Mouse (Mus musculus): Measurements from ENCODE around the gene Plk1. TPM values are rescaled to one million over a fixed set of nuclear protein-coding genes. Genes with fewer than 3 reads are reported as not detected.
A peak's percentile ranks its signal among the peaks of the same experiment; 100 is the strongest.

Gene Plk1
- 147 and 150 TPM in 2 replicates for polyA plus RNA-seq (2015; fragmentation: Nextera tagmentation; extraction: Ambion mirVana)

DNA sequence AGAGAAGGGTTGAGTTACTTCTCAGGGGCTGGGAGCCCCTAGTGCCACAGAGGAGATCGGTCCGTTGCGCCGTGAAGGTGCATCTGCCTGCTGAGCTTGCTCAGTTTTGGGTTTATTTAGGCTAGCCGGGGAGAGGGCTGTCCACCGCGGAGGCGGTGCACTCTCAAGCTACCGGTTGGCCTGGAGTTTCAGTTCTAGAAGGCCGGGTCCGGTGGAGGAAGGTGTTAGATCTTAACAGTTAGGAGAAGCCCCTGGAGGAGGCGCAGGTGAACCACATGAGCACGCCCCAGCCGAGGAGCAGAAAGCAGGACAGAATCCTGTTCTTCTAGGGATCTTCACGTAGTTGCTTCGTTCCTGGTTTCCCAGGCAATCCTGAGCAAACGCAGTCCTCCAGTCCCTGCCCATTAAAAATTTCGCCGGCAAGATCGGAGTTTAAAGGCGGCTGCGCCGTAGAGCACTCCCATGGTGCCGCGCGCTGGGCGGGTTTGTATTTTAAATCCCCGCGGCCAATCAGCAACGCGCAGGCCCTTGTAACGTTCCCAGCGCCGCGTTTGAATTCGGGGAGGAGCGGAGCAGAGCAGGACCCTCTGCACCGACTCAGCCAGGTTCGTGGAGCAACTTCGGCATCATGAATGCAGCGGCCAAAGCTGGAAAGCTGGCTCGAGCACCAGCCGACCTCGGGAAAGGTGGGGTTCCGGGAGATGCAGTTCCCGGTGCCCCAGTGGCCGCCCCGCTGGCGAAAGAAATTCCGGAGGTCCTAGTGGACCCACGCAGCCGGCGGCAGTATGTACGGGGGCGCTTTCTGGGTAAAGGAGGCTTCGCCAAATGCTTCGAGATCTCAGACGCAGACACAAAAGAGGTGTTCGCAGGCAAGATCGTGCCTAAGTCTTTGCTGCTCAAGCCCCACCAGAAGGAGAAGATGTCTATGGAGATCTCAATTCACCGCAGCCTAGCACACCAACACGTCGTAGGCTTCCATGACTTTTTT is at the start of gene Plk1:
TSS of gene Plk1 (plus strand) at position 525 of the 988 bp plus-strand sequence.
- peaks cover 39% of the 10 kb centered on the region for H3K4me1 ChIP-seq
- WGBS: under 1% methylated on average over 63 of the region's 63 CpGs
- no peaks in the 10 kb centered on the region for H3K27me3 ChIP-seq
- H3K9me3 ChIP-seq (replicated peaks): no peaks in the 10 kb centered on the region
- H3K27ac ChIP-seq: peak within 1 kb of the TSS; percentile 96
- H3K4me2 ChIP-seq: peak within 1 kb of the TSS; percentile 83
- peak within 1 kb of the TSS; percentile 77 for H3K9ac ChIP-seq
- H3K36me3 ChIP-seq: peaks cover 30% of the 10 kb centered on the region
- H3K4me3 ChIP-seq (replicated peaks): peak within 1 kb of the TSS; percentile 78
- peak; percentile 94 for ATAC-seq (replicated peaks; ENCODE audit: low FRiP score)

DNA sequence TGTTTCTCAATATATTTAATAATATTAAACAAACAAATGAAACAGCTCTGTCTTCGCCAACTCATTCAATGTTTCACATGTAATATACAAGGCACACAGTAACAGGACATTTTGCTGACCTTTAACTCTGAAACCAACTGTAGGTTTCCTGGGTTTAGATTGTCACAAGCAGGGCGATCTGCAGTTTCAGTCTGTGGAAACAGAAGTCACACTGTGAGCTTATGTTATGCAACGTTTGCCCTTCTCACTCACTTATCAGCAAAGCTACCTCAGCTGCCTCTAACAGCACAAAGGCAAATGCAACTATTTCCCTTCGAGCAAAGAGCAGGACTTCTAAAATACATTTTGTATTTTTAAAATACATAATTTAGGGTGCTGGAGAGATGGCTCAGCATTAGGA is 35.7 kb upstream of the Plk1 start:
- H3K27me3 ChIP-seq: no peaks in the 10 kb centered on the region
- no peak for ATAC-seq (replicated peaks; ENCODE audit: low FRiP score)
- 90% methylated on average over 4 of the region's 4 CpGs for WGBS
- H3K9ac ChIP-seq: no peak overlapping the region
- peaks cover 87% of the 10 kb centered on the region for H3K36me3 ChIP-seq
- no peak overlapping the region for H3K27ac ChIP-seq
- no peak overlapping the region for H3K4me2 ChIP-seq
- no peaks in the 10 kb centered on the region for H3K9me3 ChIP-seq (replicated peaks)
- no peaks in the 10 kb centered on the region for H3K4me1 ChIP-seq
- no peak overlapping the region for H3K4me3 ChIP-seq (replicated peaks)

- H3K9ac ChIP-seq: no peak overlapping the region
- no peaks in the 10 kb centered on the region for H3K9me3 ChIP-seq (replicated peaks)
- H3K4me1 ChIP-seq: no peaks in the 10 kb centered on the region
- no peak overlapping the region for H3K4me2 ChIP-seq
- no peak overlapping the region for H3K4me3 ChIP-seq (replicated peaks)
- ATAC-seq (replicated peaks; ENCODE audit: low FRiP score): no peak
- H3K36me3 ChIP-seq: peaks cover 82% of the 10 kb centered on the region
- H3K27me3 ChIP-seq: no peaks in the 10 kb centered on the region
- WGBS: 73% methylated on average over 8 of the region's 8 CpGs
- no peak overlapping the region for H3K27ac ChIP-seq
Observed at GRCm38 (mm10) chr7:122125636-122126035, 33.6 kb upstream of the Plk1 start.

GRCm38 (mm10) chr7:122126946-122127345 is 32.3 kb upstream of the Plk1 start:
- Histone ChIP-seq H3K4me1 (peaks cover 8% of the 10 kb centered on the region), H3K27ac (no peak overlapping the region), H3K36me3 (peaks cover 71% of the 10 kb centered on the region), H3K9ac (no peak overlapping the region), H3K27me3 (no peaks in the 10 kb centered on the region), H3K9me3 (replicated peaks) (no peaks in the 10 kb centered on the region), H3K4me2 (no peak overlapping the region), H3K4me3 (replicated peaks) (no peak overlapping the region)
- ATAC-seq (replicated peaks; ENCODE audit: low FRiP score): no peak
- WGBS: 94% methylated on average over 11 of the region's 11 CpGs

DNA sequence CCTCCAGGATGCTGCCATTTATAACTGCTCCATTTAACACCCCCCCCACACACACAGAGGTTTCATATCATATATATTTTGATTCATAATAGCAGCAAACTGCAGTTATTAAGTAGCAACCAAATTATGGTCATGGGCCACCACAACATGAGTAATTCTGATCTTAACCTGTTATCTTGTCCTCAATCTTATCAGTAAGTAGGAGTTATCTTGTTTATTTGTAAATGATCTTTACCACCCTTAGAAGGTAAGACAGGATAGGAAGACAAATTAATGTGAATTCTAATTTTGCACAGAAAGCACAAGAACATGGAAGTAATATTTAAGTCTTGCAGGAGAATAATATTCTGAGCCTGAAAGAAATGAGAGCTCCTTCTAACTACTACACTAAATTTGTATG is 27.4 kb upstream of the Plk1 start:
- peak overlapping the region; percentile 80 for H3K9ac ChIP-seq
- no peak for ATAC-seq (replicated peaks; ENCODE audit: low FRiP score)
- peak overlapping the region; percentile 88 for H3K4me3 ChIP-seq (replicated peaks)
- H3K4me2 ChIP-seq: peak overlapping the region; percentile 74
- H3K9me3 ChIP-seq (replicated peaks): no peaks in the 10 kb centered on the region
- no peaks in the 10 kb centered on the region for H3K27me3 ChIP-seq
- H3K4me1 ChIP-seq: peaks cover 18% of the 10 kb centered on the region
- H3K36me3 ChIP-seq: peaks cover 53% of the 10 kb centered on the region
- H3K27ac ChIP-seq: no peak overlapping the region

- Histone ChIP-seq H3K36me3 (peaks cover 52% of the 10 kb centered on the region), H3K4me3 (replicated peaks) (peak within 1 kb of the TSS; percentile 88), H3K9ac (peak within 1 kb of the TSS; percentile 80), H3K27me3 (no peaks in the 10 kb centered on the region), H3K9me3 (replicated peaks) (no peaks in the 10 kb centered on the region), H3K4me1 (peaks cover 18% of the 10 kb centered on the region), H3K27ac (peak within 1 kb of the TSS; percentile 73), H3K4me2 (peak within 1 kb of the TSS; percentile 74)
- ATAC-seq (replicated peaks; ENCODE audit: low FRiP score): peak; percentile 99
- WGBS: under 1% methylated on average over 54 of the region's 54 CpGs
Observed at GRCm38 (mm10) chr7:122132497-122133337, 26.5 kb upstream of the Plk1 start, which contains the start of the genes Palb2 and Dctn5. Gene Palb2, minus strand, starts transcription at chr7:122132985. Gene Dctn5, plus strand, starts transcription at chr7:122133041.

- Histone ChIP-seq H3K4me2 (peak overlapping the region; percentile 74), H3K9me3 (replicated peaks) (no peaks in the 10 kb centered on the region), H3K4me3 (replicated peaks) (peak overlapping the region; percentile 88), H3K4me1 (peaks cover 18% of the 10 kb centered on the region), H3K9ac (peak overlapping the region; percentile 80), H3K27ac (peak overlapping the region; percentile 73), H3K27me3 (no peaks in the 10 kb centered on the region), H3K36me3 (peaks cover 52% of the 10 kb centered on the region)
- ATAC-seq (replicated peaks; ENCODE audit: low FRiP score): no peak
- 16% methylated on average over 8 of the region's 8 CpGs for WGBS
Observed at GRCm38 (mm10) chr7:122133338-122133625, 26.0 kb upstream of the Plk1 start.

DNA sequence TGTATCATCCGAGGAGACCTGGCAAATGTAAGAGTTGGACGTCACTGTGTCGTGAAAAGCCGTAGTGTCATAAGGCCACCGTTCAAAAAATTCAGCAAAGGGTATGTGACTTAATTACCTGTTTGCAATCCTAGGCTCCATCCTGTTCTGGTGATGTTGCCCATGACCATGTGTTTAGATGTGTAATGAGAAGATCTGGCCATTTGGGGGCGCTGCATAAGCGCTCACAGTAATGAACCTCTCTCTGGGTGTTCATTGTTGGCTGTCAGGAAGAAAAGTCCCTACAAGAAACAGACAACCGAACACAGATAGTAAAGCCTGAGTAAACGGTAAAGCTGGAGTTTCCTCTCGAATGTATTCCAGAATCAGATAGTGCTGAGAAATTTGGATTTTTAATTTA is 24.2 kb upstream of the Plk1 start:
- Histone ChIP-seq H3K27me3 (no peaks in the 10 kb centered on the region), H3K9me3 (replicated peaks) (no peaks in the 10 kb centered on the region), H3K36me3 (peaks cover 57% of the 10 kb centered on the region), H3K27ac (no peak overlapping the region), H3K4me3 (replicated peaks) (no peak overlapping the region), H3K4me1 (peaks cover 18% of the 10 kb centered on the region), H3K9ac (no peak overlapping the region), H3K4me2 (no peak overlapping the region)
- WGBS: 75% methylated on average over 10 of the region's 10 CpGs
- no peak for ATAC-seq (replicated peaks; ENCODE audit: low FRiP score)

- peaks cover 77% of the 10 kb centered on the region for H3K36me3 ChIP-seq
- no peaks in the 10 kb centered on the region for H3K27me3 ChIP-seq
- ATAC-seq (replicated peaks; ENCODE audit: low FRiP score): no peak
Observed at GRCm38 (mm10) chr7:122137071-122137470, 22.2 kb upstream of the Plk1 start.

GRCm38 (mm10) chr7:122138190-122138589 is 21.0 kb upstream of the Plk1 start:
- H3K9ac ChIP-seq: no peak overlapping the region
- peaks cover 87% of the 10 kb centered on the region for H3K36me3 ChIP-seq
- H3K27ac ChIP-seq: no peak overlapping the region
- no peak overlapping the region for H3K4me2 ChIP-seq
- no peak for ATAC-seq (replicated peaks; ENCODE audit: low FRiP score)
- H3K27me3 ChIP-seq: no peaks in the 10 kb centered on the region
- WGBS: 93% methylated on average over 5 of the region's 5 CpGs
- H3K9me3 ChIP-seq (replicated peaks): no peaks in the 10 kb centered on the region
- H3K4me1 ChIP-seq: peaks cover 7% of the 10 kb centered on the region
- H3K4me3 ChIP-seq (replicated peaks): no peak overlapping the region

More at GRCm38 (mm10) chr7:122137071-122137470, 22.2 kb upstream of the Plk1 start:
- Histone ChIP-seq H3K4me3 (replicated peaks) (no peak overlapping the region), H3K9me3 (replicated peaks) (no peaks in the 10 kb centered on the region), H3K27ac (no peak overlapping the region), H3K9ac (no peak overlapping the region), H3K4me2 (no peak overlapping the region), H3K4me1 (peaks cover 10% of the 10 kb centered on the region)

- Histone ChIP-seq H3K9ac (no peak overlapping the region), H3K9me3 (replicated peaks) (no peaks in the 10 kb centered on the region), H3K27me3 (no peaks in the 10 kb centered on the region), H3K4me3 (replicated peaks) (no peak overlapping the region), H3K4me1 (no peaks in the 10 kb centered on the region), H3K27ac (no peak overlapping the region), H3K36me3 (peaks cover 95% of the 10 kb centered on the region), H3K4me2 (no peak overlapping the region)
- no peak for ATAC-seq (replicated peaks; ENCODE audit: low FRiP score)
Observed at GRCm38 (mm10) chr7:122140991-122141390, 18.2 kb upstream of the Plk1 start.

- no peaks in the 10 kb centered on the region; the same call in 1 of the 2 replicates for H3K4me1 ChIP-seq
- 89% methylated on average over 4 of the region's 4 CpGs for WGBS
- H3K27me3 ChIP-seq: no peaks in the 10 kb centered on the region
- peaks cover 35% of the 10 kb centered on the region for H3K36me3 ChIP-seq
- H3K9ac ChIP-seq: no peak overlapping the region
- no peak overlapping the region for H3K4me2 ChIP-seq
- no peaks in the 10 kb centered on the region for H3K9me3 ChIP-seq (replicated peaks)
- ATAC-seq (replicated peaks; ENCODE audit: low FRiP score): no peak
- H3K27ac ChIP-seq: no peak overlapping the region
- no peak overlapping the region for H3K4me3 ChIP-seq (replicated peaks)
Observed at GRCm38 (mm10) chr7:122152473-122152872, 6.8 kb upstream of the Plk1 start.

All from kidney, embryonic 15.5 days (tissue).